Mouse (Mus musculus) embryonic fibroblast, embryonic 13.5 days (primary cell): ENCODE data around the gene Gm8693. TPM values are rescaled to one million over a fixed set of nuclear protein-coding genes. Genes with fewer than 3 reads are reported as not detected.
"Not testable (repeated sequence)": the region's sequence is repeated elsewhere in the genome, so short reads cannot be mapped to it uniquely, and the experiment has no call there.

ENCODE experiments used
- H3K27ac ChIP-seq: 2 replicates; pipeline ENCODE4 v1.5.1; 2012; ENCODE audit warnings: low read length, control low read depth, inconsistent platforms; ENCODE audit not compliant: insufficient read depth
- H3K4me1 ChIP-seq: 2 replicates; pipeline ENCODE4 v1.6.1; 2011; ENCODE audit warnings: low read length; ENCODE audit not compliant: control insufficient read depth, insufficient read depth
- H3K4me3 ChIP-seq: 2 replicates; pipeline ENCODE4 v1.5.1; 2011; ENCODE audit warnings: mild to moderate bottlenecking, control low read depth, low read length; ENCODE audit not compliant: insufficient read depth
- polyA plus RNA-seq: library from polyadenylated mRNA; stranded (reverse); fragments of >200 nt; gene quantifications from 2 replicates; pipeline ENCODE4 v1.2.4, GENCODE M21; 2011; ENCODE audit warnings: low read depth; ENCODE audit not compliant: missing spikeins, insufficient read length

Gene Gm8693
- not detected in 2 replicates for polyA plus RNA-seq

GRCm38 (mm10) chr7:22692217-22692616, at the start of gene Gm8693:
Gm8693 (minus strand) TSS chr7:22692317.
- not testable (repeated sequence) for H3K4me1 ChIP-seq, H3K27ac ChIP-seq, H3K4me3 ChIP-seq

GRCm38 (mm10) chr7:22719610-22720009, 27.5 kb upstream of the Gm8693 start, which contains the start of gene Gm4567:
Gm4567 (minus strand) TSS chr7:22719710.
- not testable (repeated sequence) for H3K4me3 ChIP-seq, H3K27ac ChIP-seq, H3K4me1 ChIP-seq

DNA sequence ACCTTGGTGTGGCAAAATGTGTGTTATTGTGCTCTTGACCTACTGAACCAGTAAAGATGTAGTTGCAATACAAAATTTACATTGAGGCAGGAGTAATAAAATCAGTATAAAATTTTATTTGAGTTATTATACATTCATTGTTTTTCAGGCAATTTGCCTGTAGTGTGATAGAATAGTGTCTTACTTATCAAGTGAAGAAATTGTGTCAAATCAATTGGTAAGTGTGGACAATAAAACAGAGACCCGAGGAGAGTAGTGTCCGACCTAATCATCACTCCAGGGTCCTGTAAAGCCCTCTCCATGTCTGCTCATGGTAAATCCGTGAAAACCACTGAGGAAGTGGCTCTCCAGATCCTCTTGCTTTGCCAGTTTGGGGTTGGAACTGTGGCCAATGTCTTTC, 34.4 kb downstream of the Gm8693 start, which contains the start of gene Vmn1r155:
Vmn1r155 (plus strand) TSS at position 301 of the 400 bp plus-strand sequence.
- not testable (repeated sequence) for H3K27ac ChIP-seq, H3K4me3 ChIP-seq

More for the DNA sequence above, 34.4 kb downstream of the Gm8693 start, which contains the start of gene Vmn1r155:
- H3K4me1 ChIP-seq = not testable (repeated sequence)

Other genes with a start within 250 kb of the Gm8693 start
- not detected in 2 replicates for gene Gm10665, start 228.2 kb downstream of the Gm8693 start, polyA plus RNA-seq
- not detected in 2 replicates for gene Vmn1r151, start 192.6 kb downstream of the Gm8693 start, polyA plus RNA-seq
- gene Vmn1r152, start 169.3 kb downstream of the Gm8693 start, polyA plus RNA-seq = not detected in 2 replicates
- gene Gm8677, start 157.4 kb downstream of the Gm8693 start, polyA plus RNA-seq = not detected in 2 replicates
- not detected in 2 replicates for gene Gm4201, start 127.0 kb downstream of the Gm8693 start, polyA plus RNA-seq
- gene Gm4565, start 104.2 kb downstream of the Gm8693 start, polyA plus RNA-seq = not detected in 2 replicates
- not detected in 2 replicates for gene Vmn1r155, start 34.3 kb downstream of the Gm8693 start, polyA plus RNA-seq
- gene Gm4567, start 27.4 kb upstream of the Gm8693 start, polyA plus RNA-seq = not detected in 2 replicates
- gene Vmn1r157, start 69.4 kb upstream of the Gm8693 start, polyA plus RNA-seq = not detected in 2 replicates
- gene Vmn1r158, start 98.5 kb upstream of the Gm8693 start, polyA plus RNA-seq = not detected in 2 replicates
- not detected in 2 replicates for gene Vmn1r159, start 151.3 kb upstream of the Gm8693 start, polyA plus RNA-seq
- not detected in 2 replicates for gene Vmn1r160, start 178.9 kb upstream of the Gm8693 start, polyA plus RNA-seq